Mouse (Mus musculus) kidney, adult 18-20 months (tissue): Measurements from ENCODE around the gene Wnt1.
A peak's percentile ranks its signal among the peaks of the same experiment; 100 is the strongest.
"Not testable (repeated sequence)": the region's sequence is repeated elsewhere in the genome, so short reads cannot be mapped to it uniquely, and the experiment has no call there.

Experiments used
- DNase-seq: peaks from one replicate; pipeline ENCODE4 v3.0.0; 2021

The Wnt1 gene

DNA sequence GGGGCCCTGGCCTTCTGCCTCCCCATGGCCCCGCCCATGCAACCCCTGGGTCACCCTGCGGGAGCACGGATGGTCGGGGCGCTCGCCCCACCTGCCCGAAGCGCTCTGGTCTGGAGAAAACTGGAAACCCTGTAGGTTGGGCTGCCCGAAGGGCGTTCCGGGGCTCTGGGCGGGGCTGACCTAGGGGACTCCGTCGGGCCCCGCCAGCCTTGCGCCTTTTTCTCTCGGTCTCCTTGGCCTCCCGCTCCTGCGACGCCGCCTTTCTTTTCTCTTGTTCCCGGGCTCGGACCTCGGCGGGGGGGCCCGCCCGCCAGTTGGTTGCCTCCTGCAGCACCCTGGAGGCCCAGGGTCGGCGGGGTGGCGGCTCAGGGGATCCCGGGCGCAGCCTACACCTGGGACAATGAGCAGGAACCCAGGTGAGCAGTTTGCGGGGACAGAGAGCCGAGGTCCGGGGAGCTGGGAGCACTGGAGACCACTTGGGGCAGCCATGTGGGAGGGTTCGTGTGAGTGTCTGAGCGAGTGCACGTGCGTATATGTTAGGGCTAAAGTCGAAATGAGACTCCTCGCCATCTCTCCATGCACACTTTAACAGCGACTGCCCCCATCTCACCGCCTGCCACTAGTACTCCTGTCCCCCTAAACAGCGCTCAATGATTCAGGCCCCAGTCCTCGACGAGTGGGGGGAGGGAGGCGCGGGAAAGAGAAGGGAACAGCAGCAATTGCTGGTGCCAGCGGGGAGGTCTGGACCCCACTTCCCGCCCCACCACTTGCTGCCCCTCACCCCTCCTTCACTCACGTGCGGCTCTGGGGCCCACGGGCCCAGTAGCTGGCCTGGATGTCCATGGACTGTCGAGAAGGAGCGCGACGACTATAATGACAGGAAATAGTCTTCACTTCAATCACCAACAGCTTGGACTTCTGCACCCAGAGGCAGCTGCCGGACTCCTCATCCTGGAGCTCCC, 17.4 kb downstream of the Wnt1 start:
- DNase-seq, result peak; percentile 40

DNA sequence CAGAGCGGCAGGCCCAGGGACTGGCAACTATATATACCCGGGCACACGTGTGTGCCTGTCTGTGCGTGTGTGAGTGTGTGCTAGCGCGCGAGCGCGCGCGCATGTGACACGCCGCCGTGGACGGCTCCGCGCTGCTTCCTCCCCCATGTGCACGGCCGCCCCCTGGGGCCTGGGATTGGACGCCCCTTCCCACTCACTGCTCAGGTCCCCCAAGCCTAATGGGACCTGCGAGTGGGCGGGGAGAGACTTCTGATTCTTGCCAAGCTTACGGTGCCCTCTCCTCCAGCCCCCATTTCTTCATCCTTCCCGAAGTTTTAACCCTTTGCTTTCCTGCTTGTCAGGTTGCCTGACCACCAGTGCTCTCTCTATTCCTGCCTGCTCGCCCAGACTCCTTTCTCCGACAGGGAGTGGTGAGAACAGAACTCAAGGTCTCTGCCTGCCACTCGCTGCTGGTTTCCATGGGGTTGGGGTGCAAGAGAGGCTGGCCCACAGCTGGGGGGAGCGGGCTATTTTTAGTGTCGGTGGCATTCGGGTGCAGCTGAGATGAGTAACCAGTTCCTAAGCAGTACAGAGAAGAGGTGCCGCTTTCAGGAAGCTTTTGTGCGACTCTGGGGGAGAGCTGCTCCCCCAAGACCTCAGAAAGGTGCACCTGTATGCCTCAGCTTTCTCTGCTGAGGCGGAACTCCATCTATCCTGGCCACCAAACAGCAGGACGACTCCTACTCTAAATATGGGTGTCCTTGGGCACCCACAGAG, 18.4 kb downstream of the Wnt1 start:
- no peak for DNase-seq

DNA sequence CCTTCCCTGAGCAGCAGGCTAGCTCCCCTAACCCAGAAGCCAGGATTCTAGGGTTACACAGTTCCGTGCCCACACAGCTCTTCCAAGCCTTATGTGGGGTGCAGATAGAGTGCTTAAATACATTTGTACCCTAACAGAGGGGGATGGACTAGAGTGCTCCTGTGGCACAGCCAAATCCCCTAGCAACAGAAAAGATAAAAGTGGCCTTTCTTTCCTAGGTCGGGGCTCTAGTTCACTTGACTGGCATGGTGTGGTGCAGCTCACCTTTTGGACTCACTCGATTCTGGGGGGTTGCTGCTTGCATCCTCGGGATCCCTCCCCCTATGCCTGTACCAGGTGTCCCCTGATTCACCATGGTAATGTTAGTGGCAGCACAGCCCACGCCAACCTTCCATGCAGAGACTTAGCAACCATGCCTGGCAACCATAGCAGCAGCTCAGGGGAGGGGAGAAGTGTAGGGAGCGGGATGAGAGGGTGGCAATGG, 19.0 kb downstream of the Wnt1 start:
- DNase-seq, result no peak

DNA sequence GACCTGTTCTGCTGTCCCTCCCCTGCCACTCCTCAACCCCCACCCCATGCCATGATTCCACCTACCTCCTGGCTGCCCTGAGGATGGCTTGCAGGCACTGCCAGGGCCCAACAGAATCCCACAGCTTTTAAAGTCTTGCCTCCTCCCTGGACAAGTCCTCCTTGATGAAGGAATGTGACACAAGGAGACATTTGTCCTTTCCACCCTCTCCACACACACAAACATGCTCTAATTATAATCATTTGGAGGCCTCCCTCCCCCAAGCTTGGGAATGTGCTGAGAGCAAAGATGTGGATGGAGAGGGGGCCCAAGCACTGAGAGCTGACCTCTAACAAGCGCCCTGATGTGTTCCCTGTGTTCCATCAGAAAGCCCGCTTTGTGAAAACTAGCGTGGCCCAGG, 19.7 kb downstream of the Wnt1 start, which contains the start of gene Ddn:
Gene Ddn, minus strand, starts transcription at position 101 of the 400 bp plus-strand sequence.
- DNase-seq, result no peak

DNA sequence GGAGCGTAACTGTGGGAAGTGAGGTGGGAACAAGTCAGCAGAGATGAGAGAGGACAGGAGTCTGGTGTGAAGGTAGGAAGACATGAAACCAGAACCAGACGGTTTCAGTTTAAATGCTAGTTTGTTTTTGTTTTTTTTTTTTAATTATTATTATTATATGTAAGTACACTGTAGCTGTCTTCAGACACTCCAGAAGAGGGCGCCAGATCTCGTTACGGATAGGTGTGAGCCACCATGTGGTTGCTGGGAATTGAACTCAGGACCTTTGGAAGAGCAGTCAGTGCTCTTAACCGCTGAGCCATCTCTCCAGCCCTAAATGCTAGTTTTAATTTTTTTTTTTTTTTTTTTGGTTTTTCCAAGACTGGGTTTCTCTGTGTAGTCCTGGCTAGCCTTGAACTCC, 20.6 kb downstream of the Wnt1 start:
- not testable (repeated sequence) for DNase-seq

DNA sequence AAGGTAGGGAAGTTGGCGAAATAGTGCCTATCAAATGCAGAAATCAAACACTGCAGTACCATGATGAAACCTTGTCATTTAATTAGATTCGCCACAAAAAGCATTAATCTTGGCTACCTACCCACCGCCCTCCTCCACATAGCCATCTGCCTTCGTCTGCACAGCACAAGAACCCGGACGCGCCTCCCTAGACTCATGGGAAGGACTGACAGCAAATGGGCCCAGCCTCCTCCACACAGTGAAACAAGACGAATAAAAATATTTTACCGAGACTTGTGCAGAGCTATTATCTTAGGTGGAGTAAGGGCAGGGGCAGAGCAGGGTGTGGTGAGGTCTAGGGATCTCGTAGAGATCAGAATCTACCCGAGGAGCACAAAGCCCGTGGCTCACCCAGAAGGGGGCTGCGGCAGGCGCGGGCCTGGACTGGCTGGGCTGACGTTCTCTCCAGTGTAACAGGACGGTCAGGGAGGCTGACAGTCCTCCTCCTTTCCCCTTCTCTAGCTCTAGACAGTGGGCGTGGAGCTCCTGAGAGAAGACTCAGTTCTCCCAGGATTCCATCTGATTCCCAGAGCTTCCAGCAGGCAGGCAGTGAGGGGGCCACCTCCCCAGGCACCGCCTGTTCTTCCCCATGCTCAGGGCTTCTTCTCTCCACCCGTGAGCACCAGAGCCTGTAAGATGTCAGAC, 23.2 kb downstream of the Wnt1 start:
- no peak for DNase-seq

DNA sequence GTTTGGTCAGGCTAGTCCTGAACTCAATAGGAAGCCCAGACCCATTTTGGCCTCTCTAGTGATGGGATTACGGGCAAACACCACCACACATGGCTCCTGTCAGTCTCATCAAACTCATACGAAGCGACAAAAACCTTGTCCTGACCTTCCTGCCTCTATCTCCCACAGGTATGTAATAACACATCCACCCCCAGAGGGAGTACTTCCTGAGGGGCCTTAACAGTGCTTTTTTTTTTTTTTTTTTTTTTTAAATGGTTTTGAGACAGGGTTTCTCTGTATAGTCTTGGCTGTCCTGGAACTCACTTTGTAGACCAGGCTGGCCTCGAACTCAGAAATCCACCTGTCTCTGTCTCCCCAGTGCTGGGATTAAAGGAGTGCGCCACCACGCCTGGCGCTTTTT, 28.5 kb downstream of the Wnt1 start:
- DNase-seq, result no peak

DNA sequence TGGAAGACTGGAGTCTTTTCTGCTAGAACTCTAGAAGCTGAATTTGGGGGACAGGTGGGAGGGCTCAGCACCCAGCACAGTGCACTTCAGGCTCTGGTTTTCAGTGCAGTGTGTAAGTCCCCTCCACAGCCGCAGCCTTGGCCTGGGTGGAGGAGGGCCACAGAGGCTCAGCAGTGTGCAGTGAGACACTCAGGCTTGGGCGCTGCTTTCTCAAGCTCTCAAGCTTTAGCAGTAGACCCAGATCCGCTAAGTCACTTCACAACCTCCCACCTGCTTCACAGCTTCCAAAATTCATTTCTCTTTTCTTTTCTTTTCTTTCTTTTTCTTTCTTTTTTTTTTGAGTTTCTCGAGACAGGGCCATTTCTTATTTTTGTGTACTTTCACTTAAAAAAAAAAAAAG, 31.3 kb downstream of the Wnt1 start:
- no peak for DNase-seq

DNA sequence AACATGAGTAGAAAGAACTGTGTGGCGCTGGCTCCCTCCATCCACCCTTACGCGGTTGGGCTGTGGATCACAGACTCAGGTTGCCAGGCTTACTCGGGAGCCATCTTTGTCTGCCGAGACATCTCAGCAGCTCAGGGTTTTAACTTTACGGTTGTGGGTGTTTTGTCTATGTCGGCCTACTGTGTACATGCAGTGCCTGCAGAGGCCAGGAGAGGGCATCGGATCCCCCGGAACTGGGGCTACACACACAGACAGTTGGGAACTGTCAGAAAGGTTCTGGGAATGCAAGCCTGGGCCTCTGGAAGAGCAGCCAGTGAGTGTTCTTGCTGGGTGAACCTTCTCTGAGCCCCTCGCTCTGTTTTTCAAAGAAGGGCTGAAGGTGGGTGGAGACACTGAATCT, 31.7 kb downstream of the Wnt1 start:
- no peak for DNase-seq

DNA sequence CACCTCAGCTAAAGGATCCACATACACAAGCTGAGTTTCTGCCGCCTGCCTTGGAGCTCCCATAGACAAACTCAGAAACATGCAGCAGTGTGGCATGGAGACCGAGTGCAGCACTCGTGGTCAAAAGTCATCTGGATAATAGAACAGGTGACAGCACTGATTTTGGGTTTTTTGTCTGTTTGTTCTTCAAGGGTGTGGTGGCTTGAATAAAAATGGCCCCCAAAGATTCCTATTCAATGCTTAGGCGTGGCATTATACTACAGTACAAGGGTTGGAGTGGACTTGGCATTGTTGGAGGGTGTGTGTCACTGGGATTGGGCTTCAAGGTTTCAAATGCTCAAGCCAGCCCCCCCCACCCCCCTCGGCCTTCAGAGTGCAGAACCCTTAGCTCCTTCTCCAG, 32.5 kb downstream of the Wnt1 start:
- no peak for DNase-seq

DNA sequence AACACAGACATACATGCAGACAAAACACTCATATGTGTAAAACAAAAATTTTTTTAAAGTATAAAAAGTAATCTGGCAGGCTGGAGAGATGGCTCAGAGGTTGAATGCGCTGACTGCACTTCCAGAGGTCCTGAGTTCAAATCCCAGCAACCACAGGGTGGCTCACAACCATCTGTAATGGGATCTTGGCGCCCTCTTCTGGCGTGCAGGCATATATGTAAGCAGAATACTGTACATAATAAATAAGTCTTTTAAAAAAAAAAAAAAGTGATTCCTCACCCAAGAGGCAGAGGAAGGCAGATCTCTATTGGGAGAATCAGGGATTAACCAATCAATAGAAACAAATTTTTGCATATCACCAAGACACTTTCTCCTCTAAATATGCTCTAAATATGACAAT, 33.8 kb downstream of the Wnt1 start:
- no peak for DNase-seq

DNA sequence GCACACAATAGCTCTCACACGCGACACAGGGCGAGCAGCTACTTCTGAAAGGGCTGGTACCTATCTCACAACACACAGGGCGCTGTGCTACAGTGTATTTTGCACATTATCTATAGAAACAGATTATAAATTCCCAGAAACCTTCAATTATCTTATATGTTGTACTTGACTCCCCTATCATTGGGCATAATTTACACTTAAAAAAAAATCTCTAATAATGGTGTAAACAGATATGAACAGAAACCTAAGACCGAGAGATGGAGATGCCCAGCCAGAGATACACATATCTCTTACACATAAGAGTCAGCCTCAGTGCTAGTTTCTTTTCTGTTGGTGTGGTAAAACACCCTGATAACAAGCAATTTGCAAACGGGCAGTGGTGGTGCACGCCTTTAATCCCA, 38.0 kb downstream of the Wnt1 start:
- no peak for DNase-seq

DNA sequence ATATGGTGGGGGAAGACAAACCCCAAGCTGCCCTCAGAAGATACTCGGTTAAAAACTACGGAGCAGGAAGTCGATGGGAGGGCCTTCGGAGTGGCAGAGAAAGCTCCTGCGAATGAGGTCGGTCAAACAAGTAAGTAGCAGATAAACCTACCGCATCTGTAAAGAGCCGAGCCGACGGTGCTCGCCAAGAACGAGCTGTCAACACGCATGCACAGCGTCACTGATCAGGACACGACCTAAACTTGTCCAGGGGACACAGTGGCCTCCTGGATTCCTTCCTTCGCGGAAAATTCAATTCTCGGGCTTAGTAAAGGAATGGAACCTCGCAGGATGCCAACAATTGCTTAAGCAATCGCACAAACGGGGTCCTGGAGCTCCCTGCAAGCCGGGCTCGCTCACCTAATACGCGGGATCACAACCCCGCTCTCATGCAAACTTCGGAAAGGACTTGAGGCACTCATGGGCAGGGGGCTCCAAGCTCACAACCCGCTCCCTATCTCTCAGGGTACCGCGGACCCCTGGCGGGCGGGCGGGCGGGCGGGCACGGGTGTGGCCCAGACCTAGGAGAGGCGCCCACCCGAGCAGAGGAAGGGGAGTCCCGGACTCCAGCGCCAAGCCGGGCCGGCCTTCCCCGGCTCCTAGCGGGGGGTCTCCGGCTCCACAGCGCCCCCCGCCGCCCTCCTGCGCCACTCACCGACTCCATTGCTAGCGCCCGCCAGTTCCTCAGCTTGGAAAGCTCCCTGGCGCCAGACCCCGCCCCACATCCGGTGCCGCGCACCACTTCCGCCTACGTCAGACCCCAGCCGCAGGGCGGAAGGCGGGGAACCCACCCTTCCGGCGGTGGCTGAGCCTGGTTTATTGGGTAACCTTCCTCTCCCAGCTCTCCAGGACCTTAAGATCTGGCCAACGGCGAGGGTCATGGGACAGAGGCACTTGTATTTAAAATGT, 41.4 kb downstream of the Wnt1 start, which contains the start of gene Prkag1:
Gene Prkag1, minus strand, starts transcription at position 786 of the 948 bp plus-strand sequence.
- peak; percentile 95 for DNase-seq

DNA sequence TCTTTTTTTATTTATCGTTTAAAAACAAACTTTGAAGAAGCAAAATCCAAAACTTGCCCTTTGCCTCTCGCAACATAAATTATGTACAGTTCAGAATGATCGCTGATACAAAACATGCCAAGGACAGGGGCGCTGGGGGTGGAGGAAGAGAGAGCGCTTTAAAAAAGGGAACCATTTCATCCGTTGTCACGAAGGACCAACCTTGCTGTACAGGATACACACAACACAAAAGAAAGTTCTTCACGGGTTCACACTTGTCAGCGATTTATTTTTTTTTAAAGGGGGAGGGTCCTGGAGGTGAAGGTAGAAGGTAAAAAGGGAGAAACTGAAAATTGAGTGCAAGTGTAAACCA, 42.0 kb downstream of the Wnt1 start:
- DNase-seq, result no peak

DNA sequence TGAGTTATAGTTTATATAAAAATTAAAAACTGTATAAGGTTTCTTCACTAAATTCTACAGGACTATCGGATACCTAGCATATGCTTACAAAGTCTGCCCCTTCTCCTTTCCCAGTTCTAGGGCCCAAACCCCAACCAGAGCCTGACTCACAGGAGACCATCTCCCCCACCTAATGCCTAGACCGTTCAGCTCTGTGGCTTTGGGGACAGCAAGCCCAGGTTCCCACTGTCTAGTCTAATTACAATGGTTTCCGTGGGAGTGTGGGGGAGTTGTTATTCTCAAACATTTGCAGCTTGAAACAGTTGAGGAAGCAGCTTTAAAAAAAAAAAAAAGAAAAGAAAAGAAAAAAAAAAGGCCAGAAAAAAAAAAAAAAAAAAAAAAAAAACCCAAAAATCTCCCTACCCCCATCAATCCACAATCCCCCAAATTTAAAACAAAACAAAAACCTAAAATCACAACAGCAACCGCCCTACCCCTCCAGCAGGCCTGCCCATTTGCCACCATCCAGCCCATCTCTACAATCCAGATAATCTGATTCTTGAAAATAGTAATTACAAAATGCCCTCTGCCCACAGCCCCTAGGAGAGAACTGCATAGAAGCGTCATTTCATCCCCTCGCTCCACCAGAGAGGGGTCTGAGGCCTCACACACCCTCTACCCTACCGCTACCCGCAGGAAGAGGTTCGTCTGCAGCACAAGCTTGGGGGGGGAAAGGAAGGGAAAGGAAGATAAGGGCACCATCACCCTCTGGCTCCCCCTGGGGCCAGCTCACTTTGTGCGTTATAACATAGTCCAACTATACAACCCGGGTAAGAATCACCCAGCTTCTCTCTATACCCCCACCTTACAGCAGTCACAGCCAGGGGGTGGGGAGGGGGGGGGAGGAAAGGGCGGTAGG, 42.8 kb downstream of the Wnt1 start:
- DNase-seq, result no peak

DNA sequence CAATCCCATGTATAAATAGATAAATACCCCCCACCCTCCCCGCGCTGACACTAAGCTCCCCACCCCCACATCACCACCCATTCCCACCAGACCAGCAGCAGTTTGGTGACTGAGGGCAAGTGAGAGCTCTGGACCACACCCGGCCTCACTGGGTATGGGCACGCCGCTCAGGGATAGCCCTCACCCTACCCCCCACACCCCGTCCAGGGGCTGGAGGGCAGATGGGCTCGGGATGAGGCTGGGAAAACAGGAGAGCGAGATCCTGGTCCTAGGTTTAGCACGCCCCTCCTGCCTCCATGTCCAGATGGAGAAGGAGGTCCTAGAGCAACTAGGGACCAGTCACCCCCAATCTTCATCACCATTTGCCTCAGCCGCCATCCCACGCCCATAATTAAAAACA, 43.6 kb downstream of the Wnt1 start:
- DNase-seq, result no peak

DNA sequence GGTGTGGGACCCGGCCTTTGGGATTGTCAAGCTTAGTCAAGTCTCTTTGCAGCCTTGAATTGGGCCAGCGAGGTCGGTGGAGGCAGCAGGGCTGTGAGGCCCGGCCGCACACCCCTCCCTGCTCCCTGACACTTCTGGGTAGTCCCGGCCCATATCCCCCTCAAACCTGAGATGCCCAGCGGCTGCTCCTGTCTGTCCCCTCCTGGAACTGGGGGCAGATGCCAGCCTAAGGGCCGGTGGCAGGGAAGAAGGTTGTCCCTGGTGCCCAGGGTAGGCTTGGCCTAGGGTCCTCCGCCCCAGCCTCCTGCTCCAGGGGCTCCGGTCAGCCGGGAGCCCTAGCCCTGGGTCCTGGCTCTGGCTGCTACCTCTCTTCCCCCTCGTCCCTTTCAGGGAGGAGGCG, 44.4 kb downstream of the Wnt1 start:
- DNase-seq, result no peak

DNA sequence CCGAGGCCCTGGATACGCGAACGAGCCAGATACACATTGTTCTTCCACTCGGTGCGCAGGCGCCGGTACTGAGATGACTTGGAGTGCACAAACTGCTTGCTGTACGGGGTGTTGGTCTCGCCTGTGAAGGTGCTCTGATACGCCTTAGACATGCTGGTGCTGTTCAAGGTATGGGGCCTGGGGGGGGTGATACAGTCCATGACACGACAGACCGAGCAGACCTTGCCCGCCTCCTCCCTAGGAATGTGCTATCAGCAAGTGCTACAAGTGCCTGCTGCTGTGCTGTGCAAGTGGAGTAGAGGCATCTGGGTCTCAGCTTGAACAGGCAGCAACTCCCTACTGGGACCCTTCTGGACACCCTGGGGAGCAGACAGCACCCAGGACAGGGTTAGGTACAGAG, 45.6 kb downstream of the Wnt1 start:
- no peak for DNase-seq

DNA sequence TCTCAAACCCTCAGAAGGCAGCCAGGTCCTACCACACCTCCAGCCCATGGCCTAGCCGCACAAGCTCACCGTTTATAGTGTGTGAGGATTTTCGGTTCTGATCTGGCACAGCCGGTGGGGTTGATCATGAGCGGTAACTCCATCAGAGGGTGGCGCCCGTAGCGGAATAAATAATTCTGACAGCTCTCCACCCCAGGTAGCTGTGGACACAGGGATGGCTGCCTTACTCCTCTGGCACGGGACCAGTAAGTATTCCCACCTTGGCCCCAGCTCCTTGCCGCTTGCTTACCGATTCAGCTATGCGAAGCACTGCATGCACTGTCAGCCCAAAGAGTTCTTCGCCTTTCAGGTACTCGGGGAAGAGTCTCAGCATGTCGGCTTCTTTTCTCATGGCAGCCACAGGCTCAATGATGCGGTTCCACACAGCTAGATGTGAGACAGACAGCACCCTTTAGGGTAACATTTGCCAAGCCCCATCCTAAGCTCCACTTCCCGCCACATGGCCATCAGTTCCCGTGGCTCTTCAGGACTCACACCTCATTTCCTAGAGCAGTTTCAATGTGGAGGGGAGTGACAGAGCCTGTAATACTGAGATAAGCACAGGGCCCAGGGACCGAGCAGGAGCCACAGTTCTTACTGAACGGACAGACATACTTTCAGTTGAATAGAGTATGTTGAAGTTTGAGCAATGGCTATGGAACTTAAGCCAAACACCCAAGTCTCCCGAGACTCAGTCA, 47.5 kb downstream of the Wnt1 start:
- no peak for DNase-seq

DNA sequence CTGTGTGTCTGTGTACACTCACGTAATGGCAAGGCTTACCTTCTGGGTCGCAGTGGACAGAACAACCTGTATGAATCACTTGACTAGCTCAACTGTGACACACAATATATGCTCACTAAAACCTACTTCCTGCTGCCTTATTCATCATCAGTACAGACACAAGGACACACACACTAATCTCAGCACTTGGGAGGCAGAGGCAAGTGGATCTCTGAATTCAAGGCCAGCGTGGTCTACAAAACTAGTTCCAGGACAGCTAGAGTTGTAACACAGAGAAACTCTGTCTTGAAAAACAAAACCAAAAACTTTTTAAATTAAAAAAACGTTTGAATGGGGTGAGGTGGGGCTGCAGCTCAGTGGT, 48.1 kb downstream of the Wnt1 start:
- DNase-seq, result no peak
